Mouse (Mus musculus) lung, postnatal 0 days (tissue): ENCODE results near the gene Tmed10. TPM values are rescaled to one million over a fixed set of nuclear protein-coding genes. Genes with fewer than 3 reads are reported as not detected.
A peak's percentile ranks its signal among the peaks of the same experiment; 100 is the strongest.

Source experiments
- ATAC-seq: fragments of 200-750 bp; cut with Nextera tagmentation; 2 replicates; pipeline ENCODE4 v1.8.0; 2017; ENCODE audit warnings: moderate library complexity
- DNase-seq: peaks from one replicate; pipeline ENCODE4 v3.0.0-alpha.2; 2016; ENCODE audit warnings: low spot score
- H3K27ac ChIP-seq: fragments of 300-500 bp; sonication (generic); 2 replicates; pipeline ENCODE4 v1.5.1; 2014; ENCODE audit warnings: antibody characterized with exemption, mild to moderate bottlenecking, low read length, mixed read lengths
- H3K27me3 ChIP-seq: fragments of 300-500 bp; sonication (generic); replicated peaks from 2 replicates; pipeline ENCODE4 v1.6.1; 2014; ENCODE audit warnings: low read length, mixed read lengths; ENCODE audit not compliant: insufficient read depth
- H3K36me3 ChIP-seq: fragments of 300-500 bp; sonication (generic); 2 replicates; pipeline ENCODE4 v1.6.1; 2014; ENCODE audit warnings: low read length, mixed read lengths; ENCODE audit not compliant: insufficient read depth
- H3K4me1 ChIP-seq: fragments of 300-500 bp; sonication (generic); 2 replicates; pipeline ENCODE4 v1.6.1; 2014; ENCODE audit warnings: antibody characterized with exemption, low read depth, low read length, mixed read lengths; ENCODE audit not compliant: insufficient read depth
- H3K4me2 ChIP-seq: fragments of 300-500 bp; sonication (generic); replicated peaks from 2 replicates; pipeline ENCODE4 v1.6.1; 2014; ENCODE audit warnings: low read depth, mild to moderate bottlenecking, low read length, moderate library complexity, mixed read lengths
- H3K4me3 ChIP-seq: fragments of 300-500 bp; sonication (generic); 2 replicates; pipeline ENCODE4 v1.5.1; 2014; ENCODE audit warnings: low read depth, low read length
- H3K9ac ChIP-seq: fragments of 300-500 bp; sonication (generic); replicated peaks from 2 replicates; pipeline ENCODE4 v1.6.1; 2014; ENCODE audit warnings: low read depth, mild to moderate bottlenecking
- H3K9me3 ChIP-seq: fragments of 300-500 bp; sonication (generic); 2 replicates; pipeline ENCODE4 v1.6.1; 2016; ENCODE audit warnings: low read length, mixed read lengths
- CTCF ChIP-seq: IDR thresholded peaks from 2 replicates; pipeline ENCODE4 v1.5.1; 2016; ENCODE audit warnings: antibody characterized with exemption, mild to moderate bottlenecking
- EP300 ChIP-seq: IDR thresholded peaks from 2 replicates; pipeline ENCODE4 v1.6.1; 2016; ENCODE audit warnings: antibody characterized with exemption, mild to moderate bottlenecking, control low read depth
- WGBS: fragments of 180-500 bp; shearing (Covaris S2); extraction: QIAGEN DNeasy Blood & Tissue Kit; methylation state at CpG from one replicate; pipeline ENCODE4 v1.1.7; 2014; 5-methylcytosine and 5-hydroxymethylcytosine counted together
- polyA plus RNA-seq: library from polyadenylated mRNA; unstranded; fragments of >200 nt; fragmentation: Nextera tagmentation; extraction: Ambion mirVana; gene quantifications from 2 replicates; pipeline ENCODE4 v1.2.1, GENCODE M21; 2015

Tmed10 gene
- polyA plus RNA-seq, 1 experiment from 2014 or later = 354 TPM

DNA sequence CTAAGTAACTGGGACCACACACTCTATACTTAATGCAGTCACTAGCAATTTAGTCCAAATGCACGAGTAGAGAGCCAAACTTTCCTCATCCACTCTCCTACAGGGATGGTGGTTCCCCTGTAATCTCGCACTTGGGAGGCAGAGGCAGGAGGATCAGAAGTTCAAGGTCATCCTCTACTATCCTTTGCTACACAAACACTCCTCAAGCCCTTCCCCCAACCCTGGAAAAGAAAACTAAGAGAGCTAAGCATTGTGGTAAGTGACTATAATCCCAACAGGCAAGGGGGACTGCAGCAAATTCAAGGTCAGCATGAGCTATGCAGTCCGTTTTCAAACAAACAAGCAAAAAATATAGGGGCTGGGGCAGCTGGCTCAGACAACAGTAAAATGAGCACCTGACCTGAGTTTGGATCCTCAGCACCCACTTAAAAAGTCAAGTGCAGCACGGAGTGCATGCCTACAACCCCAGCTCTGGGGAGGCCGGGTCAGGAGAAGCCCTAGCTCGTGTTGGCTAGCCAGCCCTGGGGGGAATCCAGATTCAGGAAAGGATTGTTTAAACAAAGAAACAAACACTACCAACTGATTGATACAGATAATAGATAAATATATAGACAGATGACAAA lies 6.1 kb downstream of the Tmed10 start:
- no peak overlapping the region for H3K4me3 ChIP-seq
- H3K36me3 ChIP-seq = no peaks in the 10 kb centered on the region
- no peak for TF ChIP-seq EP300
- no peak for TF ChIP-seq CTCF
- H3K9me3 ChIP-seq = no peaks in the 10 kb centered on the region
- WGBS = 55% methylated on average over 6 of the region's 6 CpGs
- ATAC-seq (no peak; the same call in 1 of the 2 replicates), DNase-seq (no peak)
- H3K4me1 ChIP-seq = peaks cover 9% of the 10 kb centered on the region; the same call in 1 of the 2 replicates
- H3K4me2 ChIP-seq = no peak overlapping the region
- H3K27ac ChIP-seq = no peak overlapping the region
- H3K27me3 ChIP-seq = no peaks in the 10 kb centered on the region
- no peak overlapping the region for H3K9ac ChIP-seq

DNA sequence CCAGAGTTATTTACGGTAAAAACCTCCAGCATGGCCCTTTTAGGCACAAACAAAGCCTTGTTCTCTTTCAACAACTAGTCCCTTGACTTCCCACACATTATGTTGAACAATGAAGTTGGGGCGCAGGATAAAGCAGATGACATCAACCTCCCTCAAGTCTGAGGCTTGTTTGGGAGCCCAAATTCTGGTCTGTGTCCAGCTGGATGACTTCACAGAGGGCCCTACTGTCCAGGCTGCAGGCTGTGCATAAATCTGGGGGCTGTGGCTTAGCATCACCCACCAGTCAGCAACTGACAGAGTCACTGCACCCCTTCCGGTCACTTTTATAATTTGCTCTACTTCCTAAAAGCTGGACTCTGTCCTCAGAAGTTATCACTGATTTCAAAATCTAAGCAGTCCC lies 8.4 kb downstream of the Tmed10 start:
- DNase-seq = no peak
- H3K27ac ChIP-seq = no peak overlapping the region

DNA sequence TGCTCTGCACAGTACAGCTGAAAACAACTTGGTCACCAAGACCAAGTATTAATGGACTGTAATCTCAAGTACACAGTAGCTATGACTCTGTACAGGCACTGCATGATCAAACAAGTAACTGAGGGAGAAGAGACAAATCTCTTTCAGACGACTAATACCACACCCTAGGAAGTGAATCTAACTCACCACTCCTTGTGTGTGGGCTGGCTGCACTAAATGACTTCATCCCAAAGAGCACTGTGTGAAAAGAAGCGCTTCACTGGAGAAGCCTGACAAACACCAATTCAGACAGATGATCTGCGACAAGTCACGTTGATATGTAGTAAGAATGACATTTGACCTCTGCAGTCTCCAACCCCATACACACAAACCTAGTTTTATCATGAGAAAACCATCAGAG lies 12.1 kb downstream of the Tmed10 start:
- H3K27me3 ChIP-seq = no peaks in the 10 kb centered on the region
- 0 out of 2 replicates have a peak, but pooled peaks cover 7% of the 10 kb centered on the region for H3K4me1 ChIP-seq
- 61% methylated on average over 4 of the region's 4 CpGs for WGBS
- H3K4me3 ChIP-seq = no peak overlapping the region
- no peaks in the 10 kb centered on the region for H3K9me3 ChIP-seq
- TF ChIP-seq CTCF = no peak
- no peak for TF ChIP-seq EP300
- no peak overlapping the region for H3K9ac ChIP-seq
- peak; percentile 14; the same call in 1 of the 2 replicates for ATAC-seq
- no peak for DNase-seq
- no peak overlapping the region for H3K4me2 ChIP-seq
- H3K27ac ChIP-seq = no peak overlapping the region
- H3K36me3 ChIP-seq = no peaks in the 10 kb centered on the region

More for the DNA sequence above, 8.4 kb downstream of the Tmed10 start:
- Histone ChIP-seq H3K4me2 (no peak overlapping the region), H3K4me1 (peaks cover 7% of the 10 kb centered on the region; the same call in 1 of the 2 replicates), H3K27me3 (no peaks in the 10 kb centered on the region), H3K36me3 (no peaks in the 10 kb centered on the region), H3K9me3 (no peaks in the 10 kb centered on the region), H3K4me3 (no peak overlapping the region), H3K9ac (no peak overlapping the region)
- ATAC-seq = peak; percentile 38
- 71% methylated on average over 3 of the region's 3 CpGs for WGBS
- no peak for TF ChIP-seq CTCF
- TF ChIP-seq EP300 = no peak

DNA sequence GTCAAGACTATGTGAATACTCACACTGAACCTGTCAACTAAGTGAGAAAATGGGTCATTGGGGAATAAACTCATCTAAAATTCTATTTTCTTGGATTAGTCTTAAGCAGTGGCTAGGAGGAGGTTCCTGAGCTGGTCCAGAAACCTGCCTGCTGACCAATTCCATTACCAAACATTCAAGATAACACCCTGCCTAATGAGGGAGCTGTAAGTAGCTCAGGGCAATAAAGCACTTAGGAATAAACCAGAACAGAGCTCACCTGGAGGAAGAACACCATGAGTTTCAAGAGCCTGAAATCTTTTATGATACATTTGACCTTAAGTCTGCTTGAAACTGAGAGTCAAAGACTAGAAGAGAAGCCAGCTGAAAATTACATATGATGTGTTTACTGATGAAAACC lies 13.1 kb downstream of the Tmed10 start:
- no peak for TF ChIP-seq EP300
- no peak for TF ChIP-seq CTCF
- Histone ChIP-seq H3K9me3 (no peaks in the 10 kb centered on the region), H3K4me3 (no peak overlapping the region), H3K27ac (no peak overlapping the region), H3K27me3 (no peaks in the 10 kb centered on the region), H3K4me2 (no peak overlapping the region), H3K4me1 (0 out of 2 replicates have a peak, but pooled peaks cover 7% of the 10 kb centered on the region), H3K36me3 (no peaks in the 10 kb centered on the region), H3K9ac (no peak overlapping the region)
- DNase-seq = no peak
- no peak for ATAC-seq

DNA sequence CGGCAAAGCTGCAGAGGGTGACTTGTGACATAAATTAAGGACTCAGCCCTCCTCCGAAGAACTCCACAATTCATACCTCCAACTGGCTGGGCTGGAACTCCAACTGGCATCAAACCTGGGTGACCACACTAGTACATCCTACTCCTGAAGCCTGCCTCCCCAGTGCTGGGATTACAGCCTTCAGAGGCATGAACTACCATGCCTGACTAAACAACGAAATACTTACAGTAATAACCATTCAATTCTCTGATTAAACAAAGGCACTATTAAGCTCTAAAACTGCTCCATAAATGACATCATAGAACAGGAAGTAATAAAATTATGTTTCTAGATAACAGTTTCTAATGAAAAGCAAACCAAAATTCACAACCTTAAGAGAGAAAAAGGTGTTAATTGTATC lies 13.5 kb downstream of the Tmed10 start:
- no peak for DNase-seq
- no peaks in the 10 kb centered on the region for H3K27me3 ChIP-seq
- no peak for TF ChIP-seq EP300
- no peak for TF ChIP-seq CTCF
- H3K9me3 ChIP-seq = no peaks in the 10 kb centered on the region
- H3K36me3 ChIP-seq = no peaks in the 10 kb centered on the region
- no peak overlapping the region for H3K4me2 ChIP-seq
- H3K27ac ChIP-seq = no peak overlapping the region
- H3K9ac ChIP-seq = no peak overlapping the region
- 79% methylated on average over 3 of the region's 3 CpGs for WGBS
- no peak for ATAC-seq
- 0 out of 2 replicates have a peak, but pooled peaks cover 7% of the 10 kb centered on the region for H3K4me1 ChIP-seq
- H3K4me3 ChIP-seq = no peak overlapping the region

DNA sequence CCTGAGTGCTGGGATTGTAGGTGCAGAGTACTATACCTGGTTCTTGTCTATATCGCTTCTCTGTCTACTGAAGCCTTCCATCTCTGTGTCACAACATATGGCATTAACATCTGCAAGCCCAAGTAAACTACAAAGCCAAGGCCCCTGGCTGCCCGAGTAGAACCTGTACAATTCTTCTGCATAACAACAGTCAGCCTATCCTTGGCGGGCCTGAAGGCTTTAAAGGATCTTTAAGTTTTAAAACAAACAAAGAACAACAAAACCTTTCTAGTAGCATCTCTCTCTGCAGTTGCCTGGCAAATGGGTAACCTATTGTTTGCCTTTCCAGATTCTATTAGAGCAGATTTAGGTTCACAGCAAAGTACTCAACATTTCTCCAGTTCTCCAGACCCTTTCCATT lies 20.6 kb downstream of the Tmed10 start:
- Histone ChIP-seq H3K36me3 (peaks cover 12% of the 10 kb centered on the region), H3K4me1 (0 out of 2 replicates have a peak, but pooled peaks cover 3% of the 10 kb centered on the region), H3K4me3 (no peak overlapping the region), H3K9ac (no peak overlapping the region), H3K4me2 (no peak overlapping the region), H3K9me3 (no peaks in the 10 kb centered on the region), H3K27ac (no peak overlapping the region), H3K27me3 (no peaks in the 10 kb centered on the region)
- 71% methylated on average over 3 of the region's 3 CpGs for WGBS
- no peak for ATAC-seq
- no peak for TF ChIP-seq CTCF
- no peak for TF ChIP-seq EP300
- DNase-seq = no peak
